Mouse (Mus musculus) liver, adult 2 months (tissue): ENCODE results near the gene Acvrl1. TPM values are rescaled to one million over a fixed set of nuclear protein-coding genes. Genes with fewer than 3 reads are reported as not detected.

Source experiments
- DNase-seq: peaks from one replicate; pipeline ENCODE4 v3.0.0-alpha.2; 2011; ENCODE audit warnings: low read depth, low spot score; ENCODE audit errors: extremely low read depth
- H3K27ac ChIP-seq: fragments of 200-500 bp; replicated peaks from 2 replicates; pipeline ENCODE4 v1.5.1; 2012; ENCODE audit warnings: low read depth, mild to moderate bottlenecking, control low read depth, inconsistent platforms, low read length; ENCODE audit not compliant: insufficient read depth
- H3K27me3 ChIP-seq: fragments of 200-500 bp; 2 replicates; pipeline ENCODE4 v1.6.1; 2012; ENCODE audit warnings: mild to moderate bottlenecking, moderate library complexity, low read length, inconsistent platforms; ENCODE audit not compliant: control insufficient read depth, insufficient read depth
- H3K36me3 ChIP-seq: fragments of 200-500 bp; 2 replicates; pipeline ENCODE4 v1.6.1; 2012; ENCODE audit warnings: low read length, inconsistent platforms; ENCODE audit not compliant: control insufficient read depth, insufficient read depth
- H3K4me1 ChIP-seq: fragments of 200-500 bp; 2 replicates; pipeline ENCODE4 v1.6.1; 2011; ENCODE audit warnings: low read length; ENCODE audit not compliant: control insufficient read depth, insufficient read depth
- H3K4me3 ChIP-seq: fragments of 200-500 bp; 2 replicates; pipeline ENCODE4 v1.5.1; 2011; ENCODE audit warnings: low read depth, mild to moderate bottlenecking, control low read depth, low read length, moderate library complexity; ENCODE audit not compliant: insufficient read depth
- H3K79me2 ChIP-seq: fragments of 200-500 bp; 2 replicates; pipeline ENCODE4 v1.6.1; 2012; ENCODE audit warnings: inconsistent platforms, mild to moderate bottlenecking, low read length, moderate library complexity; ENCODE audit not compliant: control insufficient read depth, insufficient read depth
- H3K9ac ChIP-seq: fragments of 200-500 bp; 2 replicates; pipeline ENCODE4 v1.6.1; 2012; ENCODE audit warnings: low read depth, mild to moderate bottlenecking, control low read depth, inconsistent platforms, low read length
- CTCF ChIP-seq: fragments of 200-500 bp; IDR thresholded peaks from 2 replicates; pipeline ENCODE4 v1.5.1; 2011; ENCODE audit warnings: low read depth, low read length, control low read depth
- POLR2A ChIP-seq: fragments of 200-500 bp; IDR thresholded peaks from 2 replicates; pipeline ENCODE4 v1.6.1; 2011; ENCODE audit warnings: low read length, control low read depth; ENCODE audit not compliant: insufficient read depth; ENCODE audit errors: extremely low read depth
- WGBS: fragments of 180-500 bp; shearing (Covaris S2); methylation state at CpG from one replicate; pipeline ENCODE4 v1.1.7; 2018; 5-methylcytosine and 5-hydroxymethylcytosine counted together
- polyA plus RNA-seq: library from polyadenylated mRNA; depleted of rRNA; stranded (reverse); fragments of >200 nt; gene quantifications from 2 replicates; pipeline ENCODE4 v1.2.3, GENCODE M21; 2012
- total RNA-seq: library from RNA; depleted of rRNA; stranded (reverse); fragments of >200 nt; gene quantifications from 2 replicates; pipeline ENCODE4 v1.2.3, GENCODE M21; 2014

Acvrl1 gene
- total and polyA plus RNA-seq, 2 experiments: 3.0 to 4.0 TPM

DNA sequence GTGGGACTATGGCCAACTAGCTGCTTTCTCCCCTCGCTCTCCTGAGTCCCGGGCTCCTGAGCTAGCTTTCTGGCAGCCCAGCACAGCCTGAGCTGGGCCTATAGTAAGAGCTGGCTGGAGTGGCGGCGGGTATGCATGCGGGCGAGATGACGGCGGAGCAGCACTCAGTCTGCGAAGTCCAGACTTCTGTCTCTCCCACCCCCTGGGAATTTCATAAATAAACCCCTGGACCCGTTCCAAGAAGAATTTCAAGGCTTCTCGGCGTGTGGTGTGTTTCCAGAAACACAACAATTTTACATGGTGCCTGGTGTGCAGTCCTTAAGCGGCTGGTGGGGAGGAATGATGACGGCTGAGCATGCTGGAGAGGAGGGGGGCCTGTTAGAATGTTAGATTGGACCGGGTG, 34.7 kb downstream of the Acvrl1 start:
- no peak overlapping the region for H3K9ac ChIP-seq
- H3K27ac ChIP-seq: no peak overlapping the region
- H3K27me3 ChIP-seq: no peaks in the 10 kb centered on the region
- H3K36me3 ChIP-seq: no peaks in the 10 kb centered on the region
- DNase-seq: no peak
- 78% methylated on average over 15 of the region's 15 CpGs for WGBS
- TF ChIP-seq CTCF (no peak), POLR2A (no peak)
- H3K4me3 ChIP-seq: no peak overlapping the region
- no peaks in the 10 kb centered on the region for H3K79me2 ChIP-seq
- no peaks in the 10 kb centered on the region for H3K4me1 ChIP-seq

DNA sequence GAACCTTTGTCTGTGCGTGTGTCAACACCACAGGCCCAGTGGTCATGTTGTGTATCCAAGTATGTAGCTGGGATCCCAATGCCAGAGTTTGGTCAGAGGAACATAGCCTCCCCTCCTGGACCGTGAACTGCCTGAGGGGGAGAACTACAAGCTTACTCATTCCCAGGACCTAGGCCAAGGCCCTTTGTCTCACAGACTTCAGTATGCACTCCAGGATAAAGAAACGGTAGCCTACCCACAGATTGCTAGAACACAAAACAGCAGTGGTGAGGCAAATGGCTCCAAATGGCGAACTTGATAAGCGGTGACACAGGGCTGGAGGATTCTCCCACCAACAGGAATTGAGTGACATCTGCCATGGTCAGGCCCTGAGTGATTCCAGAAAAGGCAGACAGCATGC, 35.5 kb downstream of the Acvrl1 start:
- no peak overlapping the region for H3K27ac ChIP-seq
- H3K27me3 ChIP-seq: no peaks in the 10 kb centered on the region
- no peak overlapping the region for H3K4me3 ChIP-seq
- no peak overlapping the region for H3K9ac ChIP-seq
- no peaks in the 10 kb centered on the region for H3K36me3 ChIP-seq
- no peaks in the 10 kb centered on the region for H3K4me1 ChIP-seq
- WGBS: 83% methylated on average over 5 of the region's 5 CpGs
- DNase-seq: no peak
- TF ChIP-seq CTCF (no peak), POLR2A (no peak)
- H3K79me2 ChIP-seq: no peaks in the 10 kb centered on the region

DNA sequence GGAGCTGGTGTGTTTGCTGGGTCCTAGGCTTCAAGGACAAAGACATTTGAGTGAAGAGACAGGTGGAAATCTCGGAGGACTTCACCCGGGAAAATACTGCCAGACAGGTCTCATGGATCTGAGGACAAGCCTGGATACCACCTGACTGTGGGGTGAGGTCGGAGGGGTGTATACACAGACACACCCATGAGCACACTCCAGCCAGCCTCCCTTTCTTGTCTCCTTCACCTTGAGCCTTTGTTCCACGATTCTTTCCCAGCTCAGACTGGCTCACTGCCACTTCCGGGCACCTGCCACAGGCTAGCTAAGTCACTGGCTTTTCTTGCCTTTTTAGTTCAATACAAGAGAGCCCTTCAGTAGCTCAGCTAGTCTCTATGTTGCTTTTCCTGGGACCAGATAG, 36.0 kb downstream of the Acvrl1 start:
- Histone ChIP-seq H3K9ac (no peak overlapping the region), H3K79me2 (no peaks in the 10 kb centered on the region), H3K36me3 (no peaks in the 10 kb centered on the region), H3K4me1 (no peaks in the 10 kb centered on the region), H3K4me3 (no peak overlapping the region), H3K27ac (no peak overlapping the region), H3K27me3 (no peaks in the 10 kb centered on the region)
- WGBS: 68% methylated on average over 5 of the region's 5 CpGs
- TF ChIP-seq CTCF (no peak), POLR2A (no peak)
- DNase-seq: no peak

DNA sequence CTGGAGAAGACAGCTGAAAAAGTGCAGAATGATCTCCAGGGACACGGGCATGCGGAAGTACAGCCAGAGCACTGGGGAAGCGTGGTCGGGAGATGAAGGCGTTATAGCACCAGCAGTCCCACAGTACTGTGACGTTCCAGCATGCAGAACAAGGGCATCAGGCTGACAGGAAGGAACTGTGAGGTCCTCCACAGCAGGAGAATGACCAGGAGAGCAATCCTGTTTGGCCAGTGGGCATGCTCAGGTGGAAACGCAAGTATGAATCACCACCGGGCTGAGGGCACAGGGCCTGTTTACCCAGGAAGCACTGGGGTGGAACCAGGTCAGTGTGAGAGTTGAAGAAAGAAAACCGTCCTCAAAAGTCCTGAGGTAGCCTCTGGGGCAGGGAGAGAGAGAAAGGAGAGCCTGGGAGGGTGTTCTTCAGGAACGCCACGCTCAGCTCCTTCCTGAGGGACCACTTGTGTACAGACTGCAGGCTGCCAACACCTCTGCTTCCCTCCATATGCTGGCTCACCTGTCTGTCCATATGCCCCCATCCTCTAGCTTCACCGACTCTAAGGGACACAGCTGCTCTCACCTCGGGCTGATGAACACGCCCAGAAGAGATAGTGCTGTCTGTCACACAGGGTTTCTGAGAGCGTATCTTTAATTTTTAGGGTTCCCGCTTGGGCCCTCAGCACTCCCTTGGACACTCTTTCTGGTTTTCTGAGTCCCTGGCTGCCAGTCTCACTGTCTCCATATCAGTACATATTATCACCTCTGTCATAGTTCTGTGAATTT, 37.5 kb downstream of the Acvrl1 start:
- Histone ChIP-seq H3K27me3 (no peaks in the 10 kb centered on the region), H3K79me2 (no peaks in the 10 kb centered on the region), H3K9ac (no peak overlapping the region), H3K36me3 (no peaks in the 10 kb centered on the region), H3K4me3 (no peak overlapping the region), H3K27ac (no peak overlapping the region), H3K4me1 (no peaks in the 10 kb centered on the region)
- 62% methylated on average over 16 of the region's 16 CpGs for WGBS
- TF ChIP-seq CTCF (no peak), POLR2A (no peak)
- no peak for DNase-seq

DNA sequence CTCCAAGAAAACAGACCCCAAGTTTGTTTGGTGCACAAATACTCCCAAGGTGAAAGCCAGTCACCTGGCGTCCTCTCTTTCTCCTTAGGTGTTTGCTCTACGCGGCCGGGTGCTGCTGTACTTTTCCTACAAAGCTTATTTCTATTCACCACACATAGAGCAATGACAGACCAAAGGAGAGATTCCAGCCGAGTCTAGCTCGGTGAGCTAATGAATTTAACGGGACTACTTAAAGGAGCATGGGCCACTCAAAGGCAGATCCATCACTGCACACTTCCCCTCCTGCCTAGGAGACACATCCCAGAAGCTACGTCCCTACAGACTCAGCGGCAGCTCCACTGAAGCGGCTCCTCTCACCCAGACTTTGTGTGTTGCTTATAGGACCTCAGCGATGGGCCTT, 39.2 kb downstream of the Acvrl1 start:
- WGBS: 82% methylated on average over 11 of the region's 11 CpGs
- H3K4me1 ChIP-seq: no peaks in the 10 kb centered on the region
- no peak for TF ChIP-seq POLR2A
- TF ChIP-seq CTCF: no peak
- H3K4me3 ChIP-seq: no peak overlapping the region
- no peaks in the 10 kb centered on the region for H3K79me2 ChIP-seq
- no peaks in the 10 kb centered on the region for H3K27me3 ChIP-seq
- DNase-seq: no peak
- H3K36me3 ChIP-seq: no peaks in the 10 kb centered on the region
- no peak overlapping the region for H3K9ac ChIP-seq
- no peak overlapping the region for H3K27ac ChIP-seq

DNA sequence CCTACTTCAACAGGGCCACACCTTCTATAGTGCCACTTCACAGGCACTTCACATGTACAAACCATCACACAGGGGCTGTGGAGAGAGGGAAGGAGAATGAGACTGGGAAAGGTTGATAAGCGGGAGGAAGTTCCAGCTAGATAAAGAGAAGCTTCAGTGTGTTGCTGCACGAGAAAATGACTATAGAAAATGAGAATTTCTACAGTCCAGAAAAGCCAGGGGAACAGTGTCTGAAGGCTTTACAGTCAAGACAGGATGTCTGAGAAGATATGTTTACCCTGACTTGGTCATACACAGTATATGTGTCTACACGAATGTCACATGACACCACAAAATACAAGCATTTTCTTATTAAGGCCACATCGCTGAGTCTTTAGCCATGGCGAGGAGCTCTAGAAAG, 41.6 kb downstream of the Acvrl1 start:
- no peaks in the 10 kb centered on the region for H3K27me3 ChIP-seq
- H3K4me3 ChIP-seq: no peak overlapping the region
- TF ChIP-seq POLR2A (no peak), CTCF (no peak)
- no peaks in the 10 kb centered on the region for H3K36me3 ChIP-seq
- H3K9ac ChIP-seq: no peak overlapping the region
- no peak for DNase-seq
- WGBS: 91% methylated on average over 5 of the region's 5 CpGs
- H3K4me1 ChIP-seq: no peaks in the 10 kb centered on the region
- H3K79me2 ChIP-seq: peaks cover 6% of the 10 kb centered on the region; the same call in 1 of the 2 replicates
- no peak overlapping the region for H3K27ac ChIP-seq
